Mouse (Mus musculus): ENCODE measurements at regions not wholly inside any gene's neighbourhood (a gene's known extent, or its start where the extent isn't known, plus 50 kb on each side); places are given as distances from the start of the nearest gene placed in this dataset.
"Not testable (repeated sequence)": the region's sequence is repeated elsewhere in the genome, so short reads cannot be mapped to it uniquely, and the experiment has no call there.

- H3K36me3 ChIP-seq (replicated peaks) = no peaks in the 10 kb centered on the region
- no peak overlapping the region for H3K4me3 ChIP-seq
- WGBS = 75% methylated on average over 8 of the region's 8 CpGs
- no peak overlapping the region for H3K27ac ChIP-seq (replicated peaks)
- no peaks in the 10 kb centered on the region for H3K27me3 ChIP-seq (replicated peaks; ENCODE audit: low read depth, poor library complexity, severe bottlenecking)
- DNase-seq (ENCODE audit: low spot score) = no peak
- no peaks in the 10 kb centered on the region for H3K9me3 ChIP-seq
- H3K4me1 ChIP-seq = no peaks in the 10 kb centered on the region; the same call in 1 of the 2 replicates
These were observed 336.7 kb downstream of the Samd5 start for GRCm38 (mm10) chr10:9338207-9338801.

- DNase-seq (ENCODE audit: low spot score) = peak; percentile 14
- Histone ChIP-seq H3K36me3 (replicated peaks) (no peaks in the 10 kb centered on the region), H3K4me1 (peaks cover 6% of the 10 kb centered on the region; the same call in 1 of the 2 replicates), H3K9me3 (no peaks in the 10 kb centered on the region), H3K27ac (replicated peaks) (no peak overlapping the region), H3K4me3 (no peak overlapping the region), H3K27me3 (replicated peaks; ENCODE audit: low read depth, poor library complexity, severe bottlenecking) (no peaks in the 10 kb centered on the region)
- WGBS = 65% methylated on average over 10 of the region's 10 CpGs
These were observed 340.7 kb downstream of the Samd5 start for GRCm38 (mm10) chr10:9334245-9334845.

GRCm38 (mm10) chr10:9331694-9332093 is 343.3 kb downstream of the Samd5 start:
- H3K9me3 ChIP-seq = no peaks in the 10 kb centered on the region
- no peak overlapping the region for H3K27ac ChIP-seq (replicated peaks)
- no peak for DNase-seq (ENCODE audit: low spot score)
- no peak overlapping the region for H3K4me3 ChIP-seq
- WGBS = 28% methylated on average over 3 of the region's 3 CpGs
- H3K36me3 ChIP-seq (replicated peaks) = no peaks in the 10 kb centered on the region
- H3K27me3 ChIP-seq (replicated peaks; ENCODE audit: low read depth, poor library complexity, severe bottlenecking) = no peaks in the 10 kb centered on the region
- H3K4me1 ChIP-seq = peaks cover 6% of the 10 kb centered on the region; the same call in 1 of the 2 replicates

GRCm38 (mm10) chr10:9328324-9328723 is 346.7 kb downstream of the Samd5 start:
- H3K4me1 ChIP-seq = peaks cover 6% of the 10 kb centered on the region; the same call in 1 of the 2 replicates
- no peak overlapping the region for H3K27ac ChIP-seq (replicated peaks)
- no peak for DNase-seq (ENCODE audit: low spot score)
- no peaks in the 10 kb centered on the region for H3K27me3 ChIP-seq (replicated peaks; ENCODE audit: low read depth, poor library complexity, severe bottlenecking)
- no peaks in the 10 kb centered on the region for H3K9me3 ChIP-seq
- WGBS = 92% methylated on average over 4 of the region's 4 CpGs
- no peak overlapping the region for H3K4me3 ChIP-seq
- no peaks in the 10 kb centered on the region for H3K36me3 ChIP-seq (replicated peaks)

GRCm38 (mm10) chr10:9327881-9328280 is 347.1 kb downstream of the Samd5 start:
- not testable (repeated sequence) for H3K4me1 ChIP-seq; H3K36me3 ChIP-seq (replicated peaks); H3K9me3 ChIP-seq; H3K27ac ChIP-seq (replicated peaks); DNase-seq (ENCODE audit: low spot score); H3K4me3 ChIP-seq; H3K27me3 ChIP-seq (replicated peaks; ENCODE audit: low read depth, poor library complexity, severe bottlenecking)
- WGBS = 94% methylated on average over 4 of the region's 4 CpGs

GRCm38 (mm10) chr10:9312326-9312725 is 362.7 kb downstream of the Samd5 start:
- no peaks in the 10 kb centered on the region for H3K9me3 ChIP-seq
- H3K4me1 ChIP-seq = no peaks in the 10 kb centered on the region
- no peak overlapping the region for H3K4me3 ChIP-seq
- DNase-seq (ENCODE audit: low spot score) = no peak
- no peaks in the 10 kb centered on the region for H3K27me3 ChIP-seq (replicated peaks; ENCODE audit: low read depth, poor library complexity, severe bottlenecking)
- H3K27ac ChIP-seq (replicated peaks) = no peak overlapping the region
- no peaks in the 10 kb centered on the region for H3K36me3 ChIP-seq (replicated peaks)
- WGBS = 88% methylated on average over 6 of the region's 6 CpGs

- Histone ChIP-seq H3K4me1 (no peaks in the 10 kb centered on the region), H3K4me3 (no peak overlapping the region), H3K27me3 (replicated peaks; ENCODE audit: low read depth, poor library complexity, severe bottlenecking) (no peaks in the 10 kb centered on the region), H3K9me3 (no peaks in the 10 kb centered on the region), H3K27ac (replicated peaks) (no peak overlapping the region), H3K36me3 (replicated peaks) (no peaks in the 10 kb centered on the region)
- DNase-seq (ENCODE audit: low spot score) = no peak
- 85% methylated on average over 5 of the region's 5 CpGs for WGBS
These were observed 364.7 kb downstream of the Samd5 start for GRCm38 (mm10) chr10:9310346-9310745.

GRCm38 (mm10) chr10:9296055-9296454 is 379.0 kb downstream of the Samd5 start:
- Histone ChIP-seq H3K36me3 (replicated peaks) (no peaks in the 10 kb centered on the region), H3K27ac (replicated peaks) (no peak overlapping the region), H3K4me3 (no peak overlapping the region), H3K9me3 (no peaks in the 10 kb centered on the region), H3K27me3 (replicated peaks; ENCODE audit: low read depth, poor library complexity, severe bottlenecking) (no peaks in the 10 kb centered on the region), H3K4me1 (no peaks in the 10 kb centered on the region)
- DNase-seq (ENCODE audit: low spot score) = no peak
- 50% methylated on average over 1 of the region's 1 CpGs for WGBS

- WGBS = 87% methylated on average over 1 of the region's 1 CpGs
- no peaks in the 10 kb centered on the region for H3K9me3 ChIP-seq
- no peak overlapping the region for H3K4me3 ChIP-seq
- DNase-seq (ENCODE audit: low spot score) = no peak
- H3K27ac ChIP-seq (replicated peaks) = no peak overlapping the region
- no peaks in the 10 kb centered on the region for H3K36me3 ChIP-seq (replicated peaks)
- H3K4me1 ChIP-seq = no peaks in the 10 kb centered on the region
- no peaks in the 10 kb centered on the region for H3K27me3 ChIP-seq (replicated peaks; ENCODE audit: low read depth, poor library complexity, severe bottlenecking)
These were observed 379.7 kb downstream of the Samd5 start for GRCm38 (mm10) chr10:9295269-9295668.

GRCm38 (mm10) chr10:9294620-9295019 is 380.4 kb downstream of the Samd5 start:
- H3K27me3 ChIP-seq (replicated peaks; ENCODE audit: low read depth, poor library complexity, severe bottlenecking) = no peaks in the 10 kb centered on the region
- H3K9me3 ChIP-seq = no peaks in the 10 kb centered on the region
- H3K4me1 ChIP-seq = no peaks in the 10 kb centered on the region
- DNase-seq (ENCODE audit: low spot score) = no peak
- no peak overlapping the region for H3K27ac ChIP-seq (replicated peaks)
- H3K4me3 ChIP-seq = no peak overlapping the region
- 83% methylated on average over 2 of the region's 2 CpGs for WGBS
- H3K36me3 ChIP-seq (replicated peaks) = no peaks in the 10 kb centered on the region

GRCm38 (mm10) chr10:9291456-9292146 is 383.4 kb downstream of the Samd5 start:
- no peak overlapping the region for H3K4me3 ChIP-seq
- DNase-seq (ENCODE audit: low spot score) = no peak
- no peak overlapping the region for H3K27ac ChIP-seq (replicated peaks)
- no peaks in the 10 kb centered on the region for H3K36me3 ChIP-seq (replicated peaks)
- H3K4me1 ChIP-seq = no peaks in the 10 kb centered on the region
- H3K27me3 ChIP-seq (replicated peaks; ENCODE audit: low read depth, poor library complexity, severe bottlenecking) = no peaks in the 10 kb centered on the region
- WGBS = 66% methylated on average over 6 of the region's 6 CpGs
- no peaks in the 10 kb centered on the region for H3K9me3 ChIP-seq

GRCm38 (mm10) chr10:9272940-9273339 is 387.1 kb upstream of the Sash1 start:
- peak; percentile 24 for DNase-seq (ENCODE audit: low spot score)
- WGBS = 79% methylated on average over 3 of the region's 3 CpGs
- Histone ChIP-seq H3K4me3 (no peak overlapping the region), H3K27ac (replicated peaks) (no peak overlapping the region), H3K36me3 (replicated peaks) (no peaks in the 10 kb centered on the region), H3K9me3 (no peaks in the 10 kb centered on the region), H3K27me3 (replicated peaks; ENCODE audit: low read depth, poor library complexity, severe bottlenecking) (no peaks in the 10 kb centered on the region), H3K4me1 (peaks cover 25% of the 10 kb centered on the region)

- peak; percentile 41 for DNase-seq (ENCODE audit: low spot score)
- Histone ChIP-seq H3K36me3 (replicated peaks) (no peaks in the 10 kb centered on the region), H3K27me3 (replicated peaks; ENCODE audit: low read depth, poor library complexity, severe bottlenecking) (no peaks in the 10 kb centered on the region), H3K4me3 (no peak overlapping the region), H3K27ac (replicated peaks) (peak overlapping the region; percentile 61), H3K9me3 (no peaks in the 10 kb centered on the region), H3K4me1 (peaks cover 25% of the 10 kb centered on the region)
- 40% methylated on average over 5 of the region's 5 CpGs for WGBS
These were observed 386.4 kb upstream of the Sash1 start for GRCm38 (mm10) chr10:9272243-9272642.

Measured in embryonic facial prominence, embryonic 10.5 days (tissue).